Mouse (Mus musculus) CH12.LX (cell line): Measurements from ENCODE around the gene Phf1. TPM values are rescaled to one million over a fixed set of nuclear protein-coding genes. Genes with fewer than 3 reads are reported as not detected.

Experiments
- DNase-seq: peaks from one replicate; pipeline ENCODE4 v3.0.0-alpha.2; 2013; ENCODE audit errors: extremely low read depth
- H3K27ac ChIP-seq: 2 replicates; pipeline ENCODE4 v1.5.1; 2012; ENCODE audit warnings: low read depth, mild to moderate bottlenecking, control low read depth, moderate library complexity; ENCODE audit not compliant: insufficient read depth
- H3K27me3 ChIP-seq: replicated peaks from 2 replicates; pipeline ENCODE3; 2012; ENCODE audit warnings: inconsistent platforms
- H3K36me3 ChIP-seq, 2 experiments: replicated peaks in 1 of 2; 2 replicates each; pipeline versions ENCODE3 to v1.6.1; 2012; ENCODE audit warnings: inconsistent platforms in 1 of 2, low read length in 1 of 2, mild to moderate bottlenecking in 1 of 2, mixed read lengths in 1 of 2, moderate library complexity in 1 of 2; ENCODE audit not compliant: control insufficient read depth in 1 of 2, insufficient read depth in 1 of 2
- H3K4me1 ChIP-seq, 2 experiments: 2 replicates each; pipeline ENCODE4 v1.6.1; 2012; ENCODE audit warnings: inconsistent platforms in 1 of 2, moderate library complexity in 1 of 2; ENCODE audit not compliant: insufficient read depth in 2 of 2, control insufficient read depth in 1 of 2
- H3K4me2 ChIP-seq: 2 replicates; pipeline ENCODE4 v1.6.1; 2012; ENCODE audit warnings: low read depth, mild to moderate bottlenecking, control low read depth; ENCODE audit not compliant: poor library complexity, insufficient read depth, severe bottlenecking
- H3K4me3 ChIP-seq, 3 experiments: fragments of 150-350 bp in 1 of 3; sonication (generic) in 1 of 3; replicated peaks in 1 of 3; 2 replicates each; pipeline versions ENCODE3 to v1.5.1; 2011 to 2012; ENCODE audit warnings: low read depth in 2 of 3, low read length in 2 of 3, mild to moderate bottlenecking in 2 of 3, moderate library complexity in 2 of 3, control low read depth in 1 of 3, improper control_type of control experiment in 1 of 3, inconsistent platforms in 1 of 3, mixed read lengths in 1 of 3; ENCODE audit not compliant: poor library complexity in 1 of 3
- H3K79me2 ChIP-seq: replicated peaks from 2 replicates; pipeline ENCODE4 v1.6.1; 2012; ENCODE audit warnings: mild to moderate bottlenecking, moderate library complexity; ENCODE audit not compliant: control insufficient read depth, poor library complexity, insufficient read depth, severe bottlenecking; ENCODE audit errors: extremely low read depth
- H3K9ac ChIP-seq: 2 replicates; pipeline ENCODE4 v1.6.1; 2012; ENCODE audit warnings: low read depth, mild to moderate bottlenecking, control low read depth, moderate library complexity; ENCODE audit not compliant: insufficient read depth
- H3K9me3 ChIP-seq: replicated peaks from 2 replicates; pipeline ENCODE3; 2012; ENCODE audit warnings: low read length, inconsistent platforms, mixed read lengths
- BHLHE40 ChIP-seq: IDR thresholded peaks from 2 replicates; pipeline ENCODE4 v1.6.1; 2011; ENCODE audit warnings: mild to moderate bottlenecking, low read depth, low read length, improper control_type of control experiment
- E2F4 ChIP-seq: IDR thresholded peaks from 2 replicates; pipeline ENCODE4 v1.6.1; 2011; ENCODE audit warnings: low read depth, low read length, improper control_type of control experiment; ENCODE audit not compliant: insufficient replicate concordance
- EP300 ChIP-seq: IDR thresholded peaks from 2 replicates; pipeline ENCODE4 v1.6.1; 2011; ENCODE audit warnings: low read length, improper control_type of control experiment
- HCFC1 ChIP-seq: IDR thresholded peaks from 2 replicates; pipeline ENCODE4 v1.6.1; 2012; ENCODE audit warnings: low read depth, mild to moderate bottlenecking, inconsistent platforms, low read length, improper control_type of control experiment
- IRF4 ChIP-seq: IDR thresholded peaks from 2 replicates; pipeline ENCODE4 v1.6.1; 2014; ENCODE audit warnings: low read depth, mild to moderate bottlenecking, inconsistent platforms, low read length, improper control_type of control experiment
- JUN ChIP-seq: IDR thresholded peaks from 2 replicates; pipeline ENCODE4 v1.6.1; 2011; ENCODE audit warnings: low read depth, mild to moderate bottlenecking, low read length, improper control_type of control experiment, moderate library complexity; ENCODE audit not compliant: insufficient read depth
- JUND ChIP-seq: conservative IDR thresholded peaks from 2 replicates; pipeline ENCODE4 v1.6.1; 2011; ENCODE audit warnings: low read depth, low read length, improper control_type of control experiment
- KAT2A ChIP-seq: IDR thresholded peaks from 2 replicates; pipeline ENCODE4 v1.6.1; 2012; ENCODE audit warnings: low read length, improper control_type of control experiment, inconsistent platforms; ENCODE audit not compliant: insufficient replicate concordance
- MAX ChIP-seq: IDR thresholded peaks from 2 replicates; pipeline ENCODE4 v1.6.1; 2011; ENCODE audit warnings: low read length, improper control_type of control experiment
- MEF2A ChIP-seq: IDR thresholded peaks from 2 replicates; pipeline ENCODE4 v1.6.1; 2014; ENCODE audit warnings: low read depth, mild to moderate bottlenecking, inconsistent platforms, low read length, improper control_type of control experiment, borderline replicate concordance
- MXI1 ChIP-seq: IDR thresholded peaks from 2 replicates; pipeline ENCODE4 v1.6.1; 2011; ENCODE audit warnings: mild to moderate bottlenecking, low read depth, low read length, improper control_type of control experiment
- MYC ChIP-seq: IDR thresholded peaks from 2 replicates; pipeline ENCODE4 v1.6.1; 2011; ENCODE audit warnings: low read depth, mild to moderate bottlenecking, improper control_type of control experiment, low read length
- NELFE ChIP-seq: IDR thresholded peaks from 2 replicates; pipeline ENCODE4 v1.6.1; 2011; ENCODE audit warnings: low read depth, low read length, improper control_type of control experiment
- POLR2A ChIP-seq: IDR thresholded peaks from 2 replicates; pipeline ENCODE4 v1.6.1; 2011; ENCODE audit warnings: low read depth, mild to moderate bottlenecking, improper control_type of control experiment, low read length
- POLR2AphosphoS2 ChIP-seq: IDR thresholded peaks from 2 replicates; pipeline ENCODE4 v1.6.1; 2011; ENCODE audit warnings: low read depth, low read length, improper control_type of control experiment
- RAD21 ChIP-seq: IDR thresholded peaks from 2 replicates; pipeline ENCODE4 v1.6.1; 2011; ENCODE audit warnings: low read depth, mild to moderate bottlenecking, low read length, improper control_type of control experiment, moderate library complexity
- RCOR1 ChIP-seq: conservative IDR thresholded peaks from 2 replicates; pipeline ENCODE4 v1.6.1; 2012; ENCODE audit warnings: low read depth, mild to moderate bottlenecking, inconsistent platforms, low read length, improper control_type of control experiment
- SIN3A ChIP-seq: IDR thresholded peaks from 2 replicates; pipeline ENCODE4 v1.6.1; 2012; ENCODE audit warnings: low read length, improper control_type of control experiment, inconsistent platforms
- TBP ChIP-seq: conservative IDR thresholded peaks from 2 replicates; pipeline ENCODE4 v1.6.1; 2011; ENCODE audit warnings: low read depth, low read length, improper control_type of control experiment
- USF1 ChIP-seq: IDR thresholded peaks from 2 replicates; pipeline ENCODE4 v1.6.1; 2014; ENCODE audit warnings: low read depth, mild to moderate bottlenecking, inconsistent platforms, low read length, improper control_type of control experiment
- ZC3H11A ChIP-seq: IDR thresholded peaks from 2 replicates; pipeline ENCODE4 v1.6.1; 2012; ENCODE audit warnings: low read depth, mild to moderate bottlenecking, inconsistent platforms, low read length, improper control_type of control experiment
- ZKSCAN1 ChIP-seq: IDR thresholded peaks from 2 replicates; pipeline ENCODE4 v1.6.1; 2012; ENCODE audit warnings: low read depth, inconsistent platforms, low read length, improper control_type of control experiment, borderline replicate concordance
- ZMIZ1 ChIP-seq: IDR thresholded peaks from 2 replicates; pipeline ENCODE4 v1.6.1; 2012; ENCODE audit warnings: low read depth, mild to moderate bottlenecking, inconsistent platforms, low read length, improper control_type of control experiment
- ZNF384 ChIP-seq: IDR thresholded peaks from 2 replicates; pipeline ENCODE4 v1.6.1; 2012; ENCODE audit warnings: low read depth, low read length, improper control_type of control experiment, inconsistent platforms
- dilution Hi-C: fragments of 300-500 bp; cut with MboI; formaldehyde crosslinking; loops from 2 replicates; pipeline ENCODE4 v1.14.3; 2020; ENCODE audit warnings: low sequenced_read_pairs; ENCODE audit not compliant: extremely low pct_unique_long_range_greater_than_20kb, extremely low pct_ligation_motif_present
- in situ Hi-C: fragments of 300-500 bp; cut with MboI; formaldehyde crosslinking; loops from 3 replicates; pipeline ENCODE4 v1.14.3; 2019; ENCODE audit warnings: low sequenced_read_pairs, low pct_ligation_motif_present, low pct_unique_long_range_greater_than_20kb, mixed read lengths
- polyA plus RNA-seq: library from polyadenylated mRNA; unstranded; fragments of >175 nt; gene quantifications from 2 replicates; pipeline ENCODE4 v1.2.1, GENCODE M21; 2012; ENCODE audit warnings: low read depth; ENCODE audit not compliant: insufficient read length
- total RNA-seq, 2 experiments: library from RNA; depleted of rRNA; stranded (reverse); fragments of 300-350 nt in 1 of 2; fragments of >200 nt in 1 of 2; gene quantifications; 2 replicates each; pipeline ENCODE4 v1.2.3; 2012 to 2014

Gene Phf1
- total and polyA plus RNA-seq, 3 experiments, result 1.7 to 4.1 (median 3.5) TPM

GRCm38 (mm10) chr17:26951952-26952877, 19.4 kb downstream of the Phf1 start:
- peaks cover 0 to 4% of the 10 kb centered on the region in 2 experiments for H3K36me3 ChIP-seq
- H3K4me2 ChIP-seq, result no peak overlapping the region
- H3K4me1 ChIP-seq, result peaks cover 3 to 7% of the 10 kb centered on the region in 2 experiments; a peak in 3 of 4 replicates
- H3K4me3 ChIP-seq, result no peak overlapping the region
- H3K9ac ChIP-seq, result no peak overlapping the region
- no peak for DNase-seq
- dilution Hi-C loops, result no loop called here
- H3K9me3 ChIP-seq, result no peaks in the 10 kb centered on the region
- peaks cover 60% of the 10 kb centered on the region for H3K27me3 ChIP-seq
- H3K79me2 ChIP-seq, result no peaks in the 10 kb centered on the region
- TF ChIP-seq MYC, result no peak
- no peak for TF ChIP-seq POLR2AphosphoS2
- no peak for TF ChIP-seq SIN3A
- TF ChIP-seq NELFE, result no peak
- TF ChIP-seq ZKSCAN1, result no peak
- TF ChIP-seq EP300, result no peak
- no peak for TF ChIP-seq IRF4
- no peak for TF ChIP-seq USF1
- no peak for TF ChIP-seq ZC3H11A
- no peak for TF ChIP-seq ZMIZ1
- TF ChIP-seq BHLHE40, result no peak
- no peak for TF ChIP-seq HCFC1
- TF ChIP-seq E2F4, result no peak
- no peak for TF ChIP-seq JUN
- in situ Hi-C loops, result no loop called here
- H3K27ac ChIP-seq, result no peak overlapping the region

DNA sequence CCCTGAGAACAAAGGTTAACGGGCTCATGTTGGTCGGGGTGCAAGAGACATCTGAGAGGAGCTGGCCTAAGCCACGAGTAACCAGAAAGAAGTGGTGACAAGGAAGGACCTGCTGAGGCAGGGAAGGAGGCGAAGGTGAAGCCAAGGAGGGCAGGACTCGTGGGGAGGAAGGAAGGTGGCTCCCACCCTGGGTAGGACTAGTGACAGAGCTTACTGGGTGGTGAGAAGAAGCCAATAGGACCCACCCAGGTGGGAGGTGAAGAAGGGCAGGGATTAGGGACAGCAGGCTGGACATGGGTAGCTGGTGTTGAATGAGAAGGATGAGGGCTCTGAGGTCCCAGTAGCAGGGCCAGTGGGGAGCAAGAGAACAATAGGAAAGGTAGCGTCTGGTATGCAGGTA, 20.3 kb downstream of the Phf1 start:
- no peak overlapping the region for H3K4me3 ChIP-seq
- H3K4me1 ChIP-seq, result peaks cover 3 to 5% of the 10 kb centered on the region in 2 experiments; a peak in 3 of 4 replicates

More for the DNA sequence above, 20.3 kb downstream of the Phf1 start:
- Histone ChIP-seq H3K27me3 (peaks cover 56% of the 10 kb centered on the region), H3K9ac (no peak overlapping the region), H3K79me2 (no peaks in the 10 kb centered on the region), H3K4me2 (no peak overlapping the region), H3K9me3 (no peaks in the 10 kb centered on the region), H3K27ac (no peak overlapping the region), H3K36me3 (peaks cover 0 to 8% of the 10 kb centered on the region in 2 experiments)
- no peak for DNase-seq
- in situ Hi-C loops (no loop called here), dilution Hi-C loops (no loop called here)
- TF ChIP-seq TBP (no peak), SIN3A (no peak), NELFE (no peak), MAX (no peak), ZC3H11A (no peak), MXI1 (no peak), ZMIZ1 (no peak), RAD21 (no peak), MEF2A (no peak), BHLHE40 (no peak), POLR2A (no peak), ZNF384 (no peak), JUND (no peak), KAT2A (no peak), RCOR1 (no peak), JUN (no peak)
